Mouse (Mus musculus) heart, embryonic 12.5 days (tissue): Measurements from ENCODE around the gene Sim2. TPM values are rescaled to one million over a fixed set of nuclear protein-coding genes. Genes with fewer than 3 reads are reported as not detected.
A peak's percentile ranks its signal among the peaks of the same experiment; 100 is the strongest.

Experiments used
- ATAC-seq: fragments of 200-750 bp; cut with Nextera tagmentation; 2 replicates; pipeline ENCODE4 v1.8.0; 2017; ENCODE audit warnings: moderate TSS enrichment, moderate library complexity; ENCODE audit not compliant: insufficient number of reproducible peaks, low FRiP score
- H3K27ac ChIP-seq: fragments of 300-500 bp; sonication (generic); 2 replicates; pipeline ENCODE4 v1.5.1; 2016; ENCODE audit warnings: mild to moderate bottlenecking, moderate library complexity; ENCODE audit not compliant: poor library complexity, severe bottlenecking
- H3K27me3 ChIP-seq: fragments of 300-500 bp; sonication (generic); replicated peaks from 2 replicates; pipeline ENCODE4 v1.6.1; 2016; ENCODE audit warnings: mild to moderate bottlenecking, moderate library complexity
- H3K36me3 ChIP-seq: fragments of 300-500 bp; sonication (generic); 2 replicates; pipeline ENCODE4 v1.6.1; 2016; ENCODE audit warnings: mild to moderate bottlenecking, moderate library complexity
- H3K4me1 ChIP-seq: fragments of 300-500 bp; sonication (generic); replicated peaks from 2 replicates; pipeline ENCODE4 v1.6.1; 2016; ENCODE audit warnings: mild to moderate bottlenecking
- H3K4me2 ChIP-seq: fragments of 300-500 bp; sonication (generic); 2 replicates; pipeline ENCODE4 v1.6.1; 2016; ENCODE audit warnings: mild to moderate bottlenecking, moderate library complexity
- H3K4me3 ChIP-seq: fragments of 300-500 bp; sonication (generic); 2 replicates; pipeline ENCODE4 v1.5.1; 2016; ENCODE audit warnings: mild to moderate bottlenecking
- H3K9ac ChIP-seq: fragments of 300-500 bp; sonication (generic); 2 replicates; pipeline ENCODE4 v1.6.1; 2016; ENCODE audit warnings: mild to moderate bottlenecking, moderate library complexity
- H3K9me3 ChIP-seq: fragments of 300-500 bp; sonication (generic); replicated peaks from 2 replicates; pipeline ENCODE4 v1.6.1; 2016; ENCODE audit warnings: mild to moderate bottlenecking, moderate library complexity
- WGBS: fragments of 180-500 bp; shearing (Covaris S2); methylation state at CpG from one replicate; pipeline ENCODE4 v1.1.7; 2016; 5-methylcytosine and 5-hydroxymethylcytosine counted together
- polyA plus RNA-seq: library from polyadenylated mRNA; unstranded; fragments of >200 nt; fragmentation: Nextera tagmentation; extraction: Ambion mirVana; gene quantifications from 2 replicates; pipeline ENCODE4 v1.2.1, GENCODE M21; 2016

Gene Sim2
- polyA plus RNA-seq: not detected in 2 replicates

- Histone ChIP-seq H3K4me2 (peak within 1 kb of the TSS; percentile 81), H3K27ac (no peak within 1 kb of the TSS), H3K9ac (peak within 1 kb of the TSS; percentile 52; the same call in 1 of the 2 replicates), H3K4me1 (peaks cover 25% of the 10 kb centered on the region), H3K27me3 (peaks cover 90% of the 10 kb centered on the region), H3K9me3 (no peaks in the 10 kb centered on the region), H3K4me3 (peak within 1 kb of the TSS; percentile 52), H3K36me3 (no peaks in the 10 kb centered on the region)
- under 1% methylated on average over 91 of the region's 96 CpGs for WGBS
- ATAC-seq: peak; percentile 36; the same call in 1 of the 2 replicates
Observed at GRCm38 (mm10) chr16:94084711-94085602, at the start of gene Sim2. Gene Sim2, plus strand, starts transcription at chr16:94084931.

GRCm38 (mm10) chr16:94037280-94037679 is 47.5 kb upstream of the Sim2 start:
- H3K36me3 ChIP-seq: no peaks in the 10 kb centered on the region
- no peak for ATAC-seq
- WGBS: 81% methylated on average over 7 of the region's 7 CpGs
- no peak overlapping the region for H3K4me2 ChIP-seq
- H3K9ac ChIP-seq: no peak overlapping the region
- no peak overlapping the region for H3K4me3 ChIP-seq
- H3K4me1 ChIP-seq: peaks cover 7% of the 10 kb centered on the region; the same call in 1 of the 2 replicates
- no peak overlapping the region for H3K27ac ChIP-seq
- H3K27me3 ChIP-seq: peaks cover 26% of the 10 kb centered on the region
- no peaks in the 10 kb centered on the region for H3K9me3 ChIP-seq

- Histone ChIP-seq H3K27ac (no peak overlapping the region), H3K4me1 (peaks cover 7% of the 10 kb centered on the region; the same call in 1 of the 2 replicates), H3K9me3 (no peaks in the 10 kb centered on the region), H3K36me3 (no peaks in the 10 kb centered on the region), H3K9ac (no peak overlapping the region), H3K27me3 (peaks cover 22% of the 10 kb centered on the region), H3K4me2 (no peak overlapping the region), H3K4me3 (no peak overlapping the region)
- no peak for ATAC-seq
- 61% methylated on average over 12 of the region's 12 CpGs for WGBS
Observed at GRCm38 (mm10) chr16:94038272-94038985, 46.3 kb upstream of the Sim2 start.

- H3K27me3 ChIP-seq: peaks cover 22% of the 10 kb centered on the region
- no peak overlapping the region for H3K4me3 ChIP-seq
- H3K9ac ChIP-seq: no peak overlapping the region
Observed at GRCm38 (mm10) chr16:94038986-94039341, 45.8 kb upstream of the Sim2 start.

GRCm38 (mm10) chr16:94040485-94040884 is 44.2 kb upstream of the Sim2 start:
- ATAC-seq: no peak
- Histone ChIP-seq H3K9ac (no peak overlapping the region), H3K36me3 (no peaks in the 10 kb centered on the region), H3K9me3 (no peaks in the 10 kb centered on the region), H3K4me2 (peak overlapping the region; percentile 14), H3K4me3 (0 out of 2 replicates have a peak overlapping the region, but pooled peaks have one; percentile 3), H3K4me1 (peaks cover 11% of the 10 kb centered on the region), H3K27me3 (peaks cover 22% of the 10 kb centered on the region), H3K27ac (no peak overlapping the region)
- 30% methylated on average over 16 of the region's 16 CpGs for WGBS

More at GRCm38 (mm10) chr16:94038986-94039341, 45.8 kb upstream of the Sim2 start:
- Histone ChIP-seq H3K4me2 (no peak overlapping the region), H3K36me3 (no peaks in the 10 kb centered on the region), H3K27ac (no peak overlapping the region), H3K4me1 (peaks cover 9% of the 10 kb centered on the region), H3K9me3 (no peaks in the 10 kb centered on the region)
- no peak for ATAC-seq
- 75% methylated on average over 9 of the region's 9 CpGs for WGBS

- Histone ChIP-seq H3K4me1 (peaks cover 11% of the 10 kb centered on the region), H3K27me3 (peaks cover 22% of the 10 kb centered on the region), H3K27ac (no peak overlapping the region), H3K36me3 (no peaks in the 10 kb centered on the region), H3K4me2 (peak overlapping the region; percentile 14), H3K9me3 (no peaks in the 10 kb centered on the region), H3K4me3 (0 out of 2 replicates have a peak overlapping the region, but pooled peaks have one; percentile 3), H3K9ac (no peak overlapping the region)
- WGBS: 43% methylated on average over 18 of the region's 18 CpGs
- ATAC-seq: no peak
Observed at GRCm38 (mm10) chr16:94041065-94041712, 43.5 kb upstream of the Sim2 start.

GRCm38 (mm10) chr16:94043797-94044196 is 40.9 kb upstream of the Sim2 start:
- Histone ChIP-seq H3K9ac (no peak overlapping the region), H3K27me3 (peaks cover 13% of the 10 kb centered on the region; the same call in 1 of the 2 replicates)

GRCm38 (mm10) chr16:94044996-94045395 is 39.7 kb upstream of the Sim2 start:
- 37% methylated on average over 7 of the region's 7 CpGs for WGBS
- H3K4me1 ChIP-seq: peaks cover 11% of the 10 kb centered on the region

More at GRCm38 (mm10) chr16:94043797-94044196, 40.9 kb upstream of the Sim2 start:
- peaks cover 11% of the 10 kb centered on the region for H3K4me1 ChIP-seq
- peak; percentile 33; the same call in 1 of the 2 replicates for ATAC-seq
- no peaks in the 10 kb centered on the region for H3K36me3 ChIP-seq
- H3K4me2 ChIP-seq: no peak overlapping the region
- 71% methylated on average over 1 of the region's 1 CpGs for WGBS
- H3K9me3 ChIP-seq: no peaks in the 10 kb centered on the region
- H3K4me3 ChIP-seq: no peak overlapping the region
- no peak overlapping the region for H3K27ac ChIP-seq

GRCm38 (mm10) chr16:94050368-94050767 is 34.4 kb upstream of the Sim2 start:
- 90% methylated on average over 3 of the region's 3 CpGs for WGBS
- Histone ChIP-seq H3K9ac (no peak overlapping the region), H3K4me3 (no peak overlapping the region), H3K27me3 (0 out of 2 replicates have a peak, but pooled peaks cover 6% of the 10 kb centered on the region), H3K9me3 (no peaks in the 10 kb centered on the region), H3K4me1 (no peaks in the 10 kb centered on the region), H3K36me3 (no peaks in the 10 kb centered on the region), H3K27ac (no peak overlapping the region), H3K4me2 (no peak overlapping the region)
- ATAC-seq: no peak

More at GRCm38 (mm10) chr16:94044996-94045395, 39.7 kb upstream of the Sim2 start:
- Histone ChIP-seq H3K9me3 (no peaks in the 10 kb centered on the region), H3K9ac (no peak overlapping the region), H3K36me3 (no peaks in the 10 kb centered on the region), H3K27ac (no peak overlapping the region), H3K4me3 (no peak overlapping the region), H3K4me2 (no peak overlapping the region), H3K27me3 (peaks cover 13% of the 10 kb centered on the region; the same call in 1 of the 2 replicates)
- no peak for ATAC-seq

- Histone ChIP-seq H3K4me2 (no peak overlapping the region), H3K9me3 (0 out of 2 replicates have a peak, but pooled peaks cover 3% of the 10 kb centered on the region), H3K9ac (no peak overlapping the region), H3K27me3 (0 out of 2 replicates have a peak, but pooled peaks cover 6% of the 10 kb centered on the region), H3K27ac (no peak overlapping the region), H3K4me1 (no peaks in the 10 kb centered on the region), H3K4me3 (no peak overlapping the region), H3K36me3 (no peaks in the 10 kb centered on the region)
- no peak for ATAC-seq
- 88% methylated on average over 12 of the region's 12 CpGs for WGBS
Observed at GRCm38 (mm10) chr16:94055176-94055575, 29.6 kb upstream of the Sim2 start.
